Mouse (Mus musculus): ENCODE data around the gene Olfr44. TPM values are rescaled to one million over a fixed set of nuclear protein-coding genes. Genes with fewer than 3 reads are reported as not detected.

Olfr44 gene
- polyA plus RNA-seq (2012): not detected in 2 replicates

DNA sequence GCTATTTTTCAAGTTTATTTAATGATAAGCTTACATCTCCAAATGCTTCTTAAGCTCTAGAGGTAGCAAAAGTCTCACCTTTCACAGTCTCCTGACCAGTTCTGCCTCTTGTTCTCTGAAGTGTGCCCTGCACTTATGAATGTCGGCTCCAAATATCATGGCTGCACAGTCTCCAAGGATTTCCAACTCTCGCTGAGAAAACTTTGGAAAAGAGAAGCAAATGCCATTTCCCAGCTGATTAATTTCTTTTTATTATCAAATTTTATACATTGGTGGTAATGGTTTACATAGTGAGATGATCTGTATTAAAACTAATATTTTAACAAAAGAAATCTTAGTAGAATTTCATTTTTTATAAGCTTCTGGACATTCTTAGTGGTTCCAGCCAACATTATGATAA lies at the start of gene Olfr44:
Olfr44 (minus strand) TSS at position 101 of the 400 bp plus-strand sequence.
- no peak for TF ChIP-seq GATA1 (IDR thresholded peaks at IDR 0.05; ENCODE audit: low read length)

DNA sequence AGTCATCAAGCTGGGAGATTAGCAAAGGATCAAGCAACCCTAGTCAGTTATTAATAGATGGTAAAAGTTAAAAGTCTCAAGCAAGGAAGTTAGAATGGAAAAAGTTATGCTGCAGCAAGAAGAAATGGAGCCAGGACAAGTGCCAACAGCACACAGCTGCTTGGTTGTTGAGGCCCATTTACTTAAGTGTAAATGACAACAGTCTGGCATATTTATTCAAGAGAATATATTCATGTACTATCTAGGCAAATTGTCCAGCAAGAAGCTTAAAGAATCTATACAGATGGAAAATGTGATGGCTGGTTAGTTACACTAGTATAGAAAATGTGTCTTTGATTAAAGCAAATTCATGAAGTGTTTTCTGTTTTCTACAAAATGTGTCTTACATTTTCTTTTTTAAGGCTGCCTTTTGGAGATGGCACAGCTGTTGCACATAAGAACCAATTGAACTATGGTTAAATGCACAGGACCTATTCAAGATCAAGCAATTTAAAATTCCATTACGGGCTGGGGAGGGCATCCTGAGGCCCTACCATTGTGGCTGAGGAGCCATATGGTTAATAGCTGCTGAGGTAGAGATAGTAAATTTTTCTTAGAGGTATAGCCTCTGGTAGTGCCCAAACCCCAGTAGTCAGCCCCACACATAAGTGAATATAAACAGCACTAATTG lies 30.0 kb upstream of the Olfr44 start:
- no peak for TF ChIP-seq GATA1 (IDR thresholded peaks at IDR 0.05; ENCODE audit: low read length)

DNA sequence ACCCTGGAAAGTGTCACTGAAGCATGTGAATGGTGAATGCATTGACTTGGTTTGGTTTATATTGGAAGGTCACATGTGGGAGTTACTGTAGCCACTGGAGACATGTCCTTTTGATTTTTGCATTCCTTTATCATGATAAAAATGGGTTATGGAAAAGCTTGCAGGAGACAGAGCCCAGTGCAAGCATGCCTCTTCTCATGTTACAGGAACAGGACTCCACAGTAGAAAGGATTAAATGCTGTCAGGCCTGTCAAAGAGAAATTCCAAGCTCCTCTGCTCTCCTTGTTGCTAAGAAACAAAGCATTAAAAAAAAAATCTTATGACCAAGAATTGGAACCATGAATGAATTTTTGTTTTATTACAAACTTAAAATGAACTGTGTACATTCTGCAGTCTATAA lies 24.8 kb upstream of the Olfr44 start:
- no peak for TF ChIP-seq GATA1 (IDR thresholded peaks at IDR 0.05; ENCODE audit: low read length)

DNA sequence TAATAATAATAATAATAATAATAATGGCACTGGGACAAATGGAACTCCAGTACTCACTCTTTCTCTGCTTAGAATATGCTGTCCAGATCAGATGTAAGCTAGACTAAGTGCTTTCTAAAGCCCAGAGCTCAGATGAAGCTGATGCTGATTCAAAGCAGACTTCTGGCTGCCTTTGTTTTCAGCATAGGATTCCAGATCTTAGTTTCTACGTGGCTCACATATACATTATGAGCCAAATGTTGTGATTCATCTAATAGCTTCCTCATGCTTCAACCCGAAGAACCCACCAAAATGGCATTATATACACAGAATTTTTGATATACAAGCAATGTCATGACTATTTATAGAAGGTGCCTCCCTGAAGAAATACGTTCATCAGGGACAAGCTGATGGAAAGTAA lies 21.7 kb upstream of the Olfr44 start, which contains the start of gene Olfr957:
Olfr957 (minus strand) TSS at position 279 of the 400 bp plus-strand sequence.
- no peak for TF ChIP-seq GATA1 (IDR thresholded peaks at IDR 0.05; ENCODE audit: low read length)

DNA sequence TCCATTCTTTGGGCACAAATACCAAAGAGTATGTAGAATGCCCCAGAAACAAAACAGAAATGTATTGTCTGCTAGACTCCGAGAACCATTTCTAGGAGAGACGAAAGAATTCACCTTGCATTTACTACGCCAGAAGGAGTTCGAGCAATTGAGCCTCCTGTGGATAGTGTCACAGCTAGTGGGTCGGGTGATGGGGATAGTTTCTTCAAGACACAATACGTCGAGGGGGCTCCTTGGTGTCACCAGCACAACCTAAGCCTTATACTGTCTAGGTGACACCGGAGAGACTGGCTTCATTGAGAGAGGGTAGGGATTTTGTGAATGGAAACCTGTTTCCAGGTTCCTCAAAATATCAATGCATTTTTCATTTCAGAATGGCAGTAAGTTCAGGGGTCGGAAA lies 15.6 kb upstream of the Olfr44 start:
- no peak for TF ChIP-seq GATA1 (IDR thresholded peaks at IDR 0.05; ENCODE audit: low read length)

DNA sequence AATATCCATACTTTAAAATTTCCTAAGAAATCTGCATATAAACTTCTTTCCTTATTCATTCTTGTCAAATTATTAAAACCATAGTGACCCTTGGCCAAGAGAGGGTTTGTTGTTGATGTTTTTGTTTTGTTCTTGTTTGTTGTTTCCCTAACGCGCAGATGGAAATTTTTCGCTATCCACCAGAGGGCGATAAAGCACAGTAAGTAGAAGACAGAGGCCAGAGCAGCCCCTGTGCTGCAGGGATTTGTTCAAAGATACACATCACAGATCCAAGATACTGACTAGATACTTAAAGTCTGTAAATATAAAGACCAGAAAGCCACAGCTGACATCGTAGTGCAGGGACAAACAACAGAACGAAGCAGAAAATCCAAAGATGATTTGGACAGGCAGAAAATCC lies 15.2 kb upstream of the Olfr44 start:
- no peak for TF ChIP-seq GATA1 (IDR thresholded peaks at IDR 0.05; ENCODE audit: low read length)

DNA sequence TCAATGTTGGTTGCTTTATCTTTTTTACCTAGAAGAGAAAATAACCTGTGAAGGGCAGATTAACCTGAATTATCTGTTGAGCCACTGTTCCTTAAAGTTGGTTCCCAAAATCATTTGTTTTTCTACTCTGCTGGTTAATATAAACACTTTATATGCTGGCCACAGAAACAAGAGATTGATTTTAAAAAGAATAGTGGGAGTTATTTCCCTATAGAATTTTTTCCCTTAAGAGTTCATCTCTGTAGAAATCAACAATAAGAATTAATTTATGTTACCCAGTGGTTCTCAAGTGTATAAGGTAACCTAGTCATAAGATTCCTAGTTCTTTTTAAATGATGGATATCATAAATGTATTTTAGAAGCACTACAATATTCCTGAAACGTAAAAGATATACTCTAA lies 22.0 kb downstream of the Olfr44 start, which contains the start of gene Olfr955:
Olfr955 (minus strand) TSS at position 101 of the 400 bp plus-strand sequence.
- TF ChIP-seq GATA1 (IDR thresholded peaks at IDR 0.05; ENCODE audit: low read length): no peak

DNA sequence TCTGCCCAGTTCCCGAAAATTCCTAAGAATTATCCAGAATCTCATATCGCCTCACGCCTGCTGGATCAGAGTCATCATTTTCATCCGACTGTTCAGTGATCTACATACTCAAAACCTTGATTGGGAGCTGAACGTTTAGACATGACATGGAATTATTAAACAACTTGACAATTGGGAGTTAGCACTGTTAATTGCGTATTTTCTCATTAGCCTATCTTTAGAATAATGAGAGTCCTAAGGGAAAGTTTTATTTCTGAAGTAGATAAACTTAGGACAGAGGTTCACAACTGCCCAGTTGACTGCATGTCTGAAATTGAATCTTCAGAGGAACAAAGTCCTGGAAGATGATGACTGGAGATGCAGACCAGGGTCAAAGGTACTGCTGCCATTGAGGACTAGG lies 37.4 kb downstream of the Olfr44 start, which contains the start of gene Olfr954:
Olfr954 (plus strand) TSS at position 301 of the 400 bp plus-strand sequence.
- TF ChIP-seq GATA1 (IDR thresholded peaks at IDR 0.05; ENCODE audit: low read length): no peak

Other genes with a start within 250 kb of the Olfr44 start
- not detected in 2 replicates for gene Olfr1537, start 244.0 kb downstream of the Olfr44 start, polyA plus RNA-seq (2012)
- gene Olfr945, start 217.2 kb downstream of the Olfr44 start, polyA plus RNA-seq (2012): not detected in 2 replicates
- gene Olfr948, start 167.9 kb downstream of the Olfr44 start, polyA plus RNA-seq (2012): not detected in 2 replicates
- gene Olfr951, start 106.6 kb downstream of the Olfr44 start, polyA plus RNA-seq (2012): not detected in 2 replicates
- gene Olfr952, start 66.8 kb downstream of the Olfr44 start, polyA plus RNA-seq (2012): not detected in 2 replicates
- not detected in 2 replicates for gene Olfr954, start 37.3 kb downstream of the Olfr44 start, polyA plus RNA-seq (2012)
- gene Olfr955, start 22.1 kb downstream of the Olfr44 start, polyA plus RNA-seq (2012): not detected in 2 replicates
- gene Olfr957, start 21.8 kb upstream of the Olfr44 start, polyA plus RNA-seq (2012): not detected in 2 replicates
- gene Olfr958, start 60.1 kb upstream of the Olfr44 start, polyA plus RNA-seq (2012): not detected in 2 replicates
- not detected in 2 replicates for gene Olfr959, start 81.6 kb upstream of the Olfr44 start, polyA plus RNA-seq (2012)
- not detected in 2 replicates for gene AW551984, start 110.4 kb upstream of the Olfr44 start, polyA plus RNA-seq (2012)
- gene Olfr148, start 116.7 kb upstream of the Olfr44 start, polyA plus RNA-seq (2012): not detected in 2 replicates
- gene Olfr960, start 127.4 kb upstream of the Olfr44 start, polyA plus RNA-seq (2012): not detected in 2 replicates
- gene Olfr961, start 151.1 kb upstream of the Olfr44 start, polyA plus RNA-seq (2012): not detected in 2 replicates
- not detected in 2 replicates for gene Olfr963, start 173.2 kb upstream of the Olfr44 start, polyA plus RNA-seq (2012)
- gene Olfr149, start 213.1 kb upstream of the Olfr44 start, polyA plus RNA-seq (2012): not detected in 2 replicates
- not detected in 2 replicates for gene Olfr965, start 217.4 kb upstream of the Olfr44 start, polyA plus RNA-seq (2012)
- not detected in 2 replicates for gene Olfr150, start 237.0 kb upstream of the Olfr44 start, polyA plus RNA-seq (2012)

Measured in G1E-ER4 (cell line).